Mouse (Mus musculus) kidney, embryonic 16.5 days (tissue): ENCODE measurements around the gene Fam234b. TPM values are rescaled to one million over a fixed set of nuclear protein-coding genes. Genes with fewer than 3 reads are reported as not detected.

ENCODE experiments used
- ATAC-seq: fragments of 200-750 bp; cut with Nextera tagmentation; 2 replicates; pipeline ENCODE4 v1.8.0; 2017; ENCODE audit warnings: moderate TSS enrichment; ENCODE audit not compliant: low FRiP score, low TSS enrichment
- H3K27ac ChIP-seq: fragments of 300-500 bp; sonication (generic); 2 replicates; pipeline ENCODE4 v1.5.1; 2014; ENCODE audit warnings: low read length
- H3K27me3 ChIP-seq: fragments of 300-500 bp; sonication (generic); 2 replicates; pipeline ENCODE4 v1.6.1; 2014; ENCODE audit warnings: low read length, control low read depth, mixed read lengths; ENCODE audit not compliant: insufficient read depth
- H3K36me3 ChIP-seq: fragments of 300-500 bp; sonication (generic); 2 replicates; pipeline ENCODE4 v1.6.1; 2014; ENCODE audit warnings: low read length, control low read depth, mixed read lengths; ENCODE audit not compliant: insufficient read depth
- H3K4me1 ChIP-seq: fragments of 300-500 bp; sonication (generic); 2 replicates; pipeline ENCODE4 v1.6.1; 2014; ENCODE audit warnings: low read length, control low read depth, mixed read lengths; ENCODE audit not compliant: insufficient read depth
- H3K4me2 ChIP-seq: fragments of 300-500 bp; sonication (generic); replicated peaks from 2 replicates; pipeline ENCODE4 v1.6.1; 2014; ENCODE audit warnings: low read depth, low read length
- H3K4me3 ChIP-seq: fragments of 300-500 bp; sonication (generic); 2 replicates; pipeline ENCODE4 v1.5.1; 2014; ENCODE audit warnings: mild to moderate bottlenecking, low read length
- H3K9ac ChIP-seq: fragments of 300-500 bp; sonication (generic); replicated peaks from 2 replicates; pipeline ENCODE4 v1.6.1; 2014; ENCODE audit warnings: low read length
- H3K9me3 ChIP-seq: fragments of 300-500 bp; sonication (generic); 2 replicates; pipeline ENCODE4 v1.6.1; 2016; ENCODE audit warnings: low read length, control low read depth
- WGBS: fragments of 180-500 bp; shearing (Covaris S2); extraction: QIAGEN DNeasy Blood & Tissue Kit; methylation state at CpG from one replicate; pipeline ENCODE4 v1.1.7; 2014; 5-methylcytosine and 5-hydroxymethylcytosine counted together
- polyA plus RNA-seq: library from polyadenylated mRNA; unstranded; fragments of >200 nt; fragmentation: Nextera tagmentation; extraction: Ambion mirVana; gene quantifications from 2 replicates; pipeline ENCODE4 v1.2.1, GENCODE M21; 2015

Fam234b gene
- polyA plus RNA-seq, 1 experiment from 2014 or later = 41.1 TPM

- H3K4me1 ChIP-seq = peaks cover 22% of the 10 kb centered on the region
- no peaks in the 10 kb centered on the region for H3K36me3 ChIP-seq
- H3K4me3 ChIP-seq = peak overlapping the region; percentile 18; the same call in 1 of the 2 replicates
- peak overlapping the region; percentile 43 for H3K4me2 ChIP-seq
- no peaks in the 10 kb centered on the region for H3K27me3 ChIP-seq
- H3K9ac ChIP-seq = peak overlapping the region; percentile 46
- H3K9me3 ChIP-seq = no peaks in the 10 kb centered on the region
- H3K27ac ChIP-seq = peak overlapping the region; percentile 64
- peak; percentile 31; the same call in 1 of the 2 replicates for ATAC-seq
- WGBS = 56% methylated on average over 24 of the region's 24 CpGs
Measured at GRCm38 (mm10) chr6:135251849-135252727, 54.3 kb downstream of the Fam234b start.

GRCm38 (mm10) chr6:135252728-135253077 is 54.9 kb downstream of the Fam234b start:
- peak overlapping the region; percentile 64 for H3K27ac ChIP-seq
- H3K36me3 ChIP-seq = no peaks in the 10 kb centered on the region
- peak overlapping the region; percentile 46 for H3K9ac ChIP-seq
- no peaks in the 10 kb centered on the region for H3K27me3 ChIP-seq
- 6% methylated on average over 16 of the region's 16 CpGs for WGBS
- H3K4me1 ChIP-seq = peaks cover 22% of the 10 kb centered on the region
- peak; percentile 83 for ATAC-seq
- no peaks in the 10 kb centered on the region for H3K9me3 ChIP-seq
- H3K4me3 ChIP-seq = peak overlapping the region; percentile 18; the same call in 1 of the 2 replicates
- H3K4me2 ChIP-seq = peak overlapping the region; percentile 43

GRCm38 (mm10) chr6:135254153-135254552 is 56.4 kb downstream of the Fam234b start, which contains the start of gene Gsg1:
TSS of gene Gsg1 (minus strand) at chr6:135254351.
- Histone ChIP-seq H3K4me3 (no peak within 1 kb of the TSS), H3K4me1 (peaks cover 22% of the 10 kb centered on the region), H3K27ac (peak within 1 kb of the TSS; percentile 35; the same call in 1 of the 2 replicates), H3K9ac (no peak within 1 kb of the TSS), H3K4me2 (no peak within 1 kb of the TSS), H3K36me3 (no peaks in the 10 kb centered on the region), H3K9me3 (no peaks in the 10 kb centered on the region), H3K27me3 (no peaks in the 10 kb centered on the region)
- ATAC-seq = no peak
- WGBS = 81% methylated on average over 7 of the region's 7 CpGs

- Histone ChIP-seq H3K4me3 (no peak overlapping the region), H3K27ac (no peak overlapping the region), H3K4me2 (no peak overlapping the region), H3K27me3 (no peaks in the 10 kb centered on the region), H3K36me3 (no peaks in the 10 kb centered on the region; the same call in 1 of the 2 replicates), H3K9me3 (peaks cover 8% of the 10 kb centered on the region), H3K9ac (no peak overlapping the region), H3K4me1 (no peaks in the 10 kb centered on the region)
- no peak for ATAC-seq
- 91% methylated on average over 6 of the region's 6 CpGs for WGBS
Measured at GRCm38 (mm10) chr6:135260435-135260834, 62.7 kb downstream of the Fam234b start.

GRCm38 (mm10) chr6:135261124-135261523 is 63.3 kb downstream of the Fam234b start:
- no peaks in the 10 kb centered on the region; the same call in 1 of the 2 replicates for H3K36me3 ChIP-seq
- H3K27me3 ChIP-seq = no peaks in the 10 kb centered on the region
- ATAC-seq = no peak
- no peaks in the 10 kb centered on the region for H3K4me1 ChIP-seq
- no peak overlapping the region for H3K4me2 ChIP-seq
- no peak overlapping the region for H3K9ac ChIP-seq
- no peak overlapping the region for H3K4me3 ChIP-seq
- 92% methylated on average over 9 of the region's 9 CpGs for WGBS
- peaks cover 8% of the 10 kb centered on the region for H3K9me3 ChIP-seq
- no peak overlapping the region for H3K27ac ChIP-seq

- no peak overlapping the region for H3K27ac ChIP-seq
- H3K4me3 ChIP-seq = no peak overlapping the region
- no peaks in the 10 kb centered on the region for H3K4me1 ChIP-seq
- WGBS = 62% methylated on average over 2 of the region's 2 CpGs
- H3K9me3 ChIP-seq = peaks cover 8% of the 10 kb centered on the region
- H3K4me2 ChIP-seq = no peak overlapping the region
- no peak overlapping the region for H3K9ac ChIP-seq
- no peaks in the 10 kb centered on the region for H3K27me3 ChIP-seq
- H3K36me3 ChIP-seq = no peaks in the 10 kb centered on the region; the same call in 1 of the 2 replicates
- ATAC-seq = no peak
Measured at GRCm38 (mm10) chr6:135262565-135262964, 64.8 kb downstream of the Fam234b start.

GRCm38 (mm10) chr6:135264136-135264535 is 66.4 kb downstream of the Fam234b start:
- Histone ChIP-seq H3K9ac (no peak overlapping the region), H3K4me1 (no peaks in the 10 kb centered on the region), H3K27me3 (no peaks in the 10 kb centered on the region), H3K4me3 (no peak overlapping the region), H3K4me2 (no peak overlapping the region), H3K27ac (no peak overlapping the region), H3K36me3 (no peaks in the 10 kb centered on the region; the same call in 1 of the 2 replicates), H3K9me3 (peaks cover 8% of the 10 kb centered on the region)
- ATAC-seq = no peak
- WGBS = 96% methylated on average over 6 of the region's 6 CpGs

- ATAC-seq = no peak
- no peak overlapping the region for H3K9ac ChIP-seq
- 96% methylated on average over 1 of the region's 1 CpGs for WGBS
- H3K27me3 ChIP-seq = no peaks in the 10 kb centered on the region
- no peak overlapping the region for H3K27ac ChIP-seq
- no peaks in the 10 kb centered on the region for H3K36me3 ChIP-seq
- H3K4me1 ChIP-seq = no peaks in the 10 kb centered on the region
- H3K4me2 ChIP-seq = no peak overlapping the region
- H3K9me3 ChIP-seq = peaks cover 5% of the 10 kb centered on the region; the same call in 1 of the 2 replicates
- H3K4me3 ChIP-seq = no peak overlapping the region
Measured at GRCm38 (mm10) chr6:135266056-135266455, 68.3 kb downstream of the Fam234b start.

- WGBS = 88% methylated on average over 3 of the region's 3 CpGs
- ATAC-seq = no peak
- Histone ChIP-seq H3K9me3 (peaks cover 5% of the 10 kb centered on the region; the same call in 1 of the 2 replicates), H3K27ac (no peak overlapping the region), H3K4me1 (peaks cover 5% of the 10 kb centered on the region; the same call in 1 of the 2 replicates), H3K4me2 (no peak overlapping the region), H3K27me3 (no peaks in the 10 kb centered on the region), H3K4me3 (no peak overlapping the region), H3K9ac (no peak overlapping the region), H3K36me3 (no peaks in the 10 kb centered on the region)
Measured at GRCm38 (mm10) chr6:135267221-135267620, 69.4 kb downstream of the Fam234b start.

- H3K27ac ChIP-seq = no peak overlapping the region
- H3K36me3 ChIP-seq = no peaks in the 10 kb centered on the region
- peaks cover 5% of the 10 kb centered on the region; the same call in 1 of the 2 replicates for H3K9me3 ChIP-seq
- H3K4me2 ChIP-seq = no peak overlapping the region
- H3K4me3 ChIP-seq = no peak overlapping the region
- ATAC-seq = no peak
- H3K4me1 ChIP-seq = peaks cover 7% of the 10 kb centered on the region; the same call in 1 of the 2 replicates
- no peak overlapping the region for H3K9ac ChIP-seq
- H3K27me3 ChIP-seq = no peaks in the 10 kb centered on the region
Measured at GRCm38 (mm10) chr6:135268392-135268791, 70.6 kb downstream of the Fam234b start.
